ENCODE assay signal across 27 mouse cellular contexts in genomic region chr1:138250951-138251350, GRCm38 (mm10). TPM values are rescaled to one million over a fixed set of nuclear protein-coding genes. Genes with fewer than 3 reads are reported as not detected.
DNase-seq lines count a peak whose midpoint lies in the region; TF ChIP-seq lines count a peak whose summit lies in the region.
"Had no signal": no experiment of that assay in that cellular context is flagged by ENCODE, and none has a peak within 500 bp of the region (broad histone marks: within the 10 kb centered on the region; RNA-seq: fewer than 3 reads in every experiment).

No protein-coding gene starts in this region.

- H3K27me3 ChIP-seq in spleen, adult 2 months (ENCODE audit: control insufficient read depth, insufficient read depth, low read length) = no peaks in the 10 kb centered on the region
- H3K27me3 ChIP-seq: forebrain, embryonic 13.5 days; heart, embryonic 12.5 days had no signal

- no peak for DNase-seq in spleen, adult 2 months (ENCODE audit: low read depth in 1 of 2, low spot score in 2 of 2)
- no peak for DNase-seq in spleen, postnatal 36 days (ENCODE audit: low spot score in 2 of 2)
- DNase-seq in CD4-positive helper T cell, adult 2 months (ENCODE audit: low read depth, low spot score) = peak; percentile 42
- DNase-seq in T-cell, adult 2 months (ENCODE audit: low spot score) = peak; percentile 55
- peak; percentile 31 for DNase-seq in thymus, postnatal 25 days
- no peak for DNase-seq in gastrocnemius, postnatal 25 days
- DNase-seq in lung, postnatal 14 days = no peak
- DNase-seq: adrenal gland, adult 2 months; adrenal gland, postnatal 25 days; B cell, adult 2 months; cerebellum, adult 18-20 months; cerebellum, adult 9-11 months; cerebellum, postnatal 36 days; forebrain, postnatal 0 days; gastrocnemius, postnatal 14 days had no signal

- peak overlapping the region; percentile 18; the same call in 1 of the 2 replicates for H3K27ac ChIP-seq in spleen, adult 2 months (ENCODE audit: insufficient read depth, low read length)
- H3K27ac ChIP-seq: embryonic facial prominence, embryonic 10.5 days; forebrain, embryonic 13.5 days; hindbrain, embryonic 10.5 days; hindbrain, embryonic 14.5 days had no signal

- H3K4me3 ChIP-seq in spleen, adult 2 months (ENCODE audit: extremely low read depth, insufficient read depth, insufficient read length) = no peak overlapping the region
- H3K4me3 ChIP-seq: embryonic facial prominence, embryonic 10.5 days; forebrain, embryonic 13.5 days; heart, embryonic 12.5 days; hindbrain, embryonic 10.5 days had no signal

- WGBS in spleen, adult 2 months = 34% methylated on average over 2 of the region's 2 CpGs

- no peak for TF ChIP-seq POLR2A in spleen, adult 2 months (IDR thresholded peaks at IDR 0.05; ENCODE audit: low read depth, low read length)

- peaks cover 26% of the 10 kb centered on the region for H3K4me1 ChIP-seq in spleen, adult 2 months (ENCODE audit: control insufficient read depth, insufficient read depth, insufficient read length)
- H3K4me1 ChIP-seq: forebrain, embryonic 13.5 days; heart, embryonic 12.5 days had no signal

- H3K36me3 ChIP-seq in spleen, adult 2 months (ENCODE audit: control insufficient read depth, insufficient read depth, low read length) = no peaks in the 10 kb centered on the region
- H3K36me3 ChIP-seq: embryonic facial prominence, embryonic 10.5 days; G1E; heart, embryonic 12.5 days; hindbrain, embryonic 10.5 days had no signal

- TF ChIP-seq CTCF in spleen, adult 2 months (IDR thresholded peaks at IDR 0.05; ENCODE audit: extremely low read depth, insufficient read depth, insufficient read length, insufficient replicate concordance) = no peak

RNA-seq across cellular contexts. Expression of gene Atp6v1g3, which starts 22.6 kb away (rescaled TPM):
- polyA plus RNA-seq in spleen, adult 2 months (2012; rRNA removed) = not detected in 2 replicates
- total RNA-seq in gastrocnemius, postnatal 25 days (2021) = not detected
- total RNA-seq: adrenal gland, adult 2 months; adrenal gland, postnatal 25 days; forebrain, postnatal 0 days; G1E; gastrocnemius, adult 18-20 months; gastrocnemius, postnatal 14 days; granulocyte monocyte progenitor cell, adult 5-6 weeks; heart, adult 8-10 months; heart, postnatal 25 days had no signal
- polyA plus RNA-seq: adrenal gland, adult 2 months; embryonic facial prominence, embryonic 10.5 days; forebrain, embryonic 13.5 days; forebrain, postnatal 0 days; G1E; heart, embryonic 12.5 days; heart, embryonic 16.5 days; hindbrain, embryonic 10.5 days; hindbrain, embryonic 14.5 days; intestine, embryonic 14.5 days had no signal

Comparison
In these comparisons a context has a peak if more than half of its experiments do, and no peak if none do; other contexts are left out.
1. DNase-seq: peak in CD4-positive helper T cell, adult 2 months (single experiment), T-cell, adult 2 months (single experiment) and thymus, postnatal 25 days (single experiment); none in spleen, adult 2 months (0 of 2), spleen, postnatal 36 days (0 of 2), gastrocnemius, postnatal 25 days (single experiment) and lung, postnatal 14 days (single experiment).